Mouse (Mus musculus) MEL (cell line): Measurements from ENCODE around the gene Tmem255a. TPM values are rescaled to one million over a fixed set of nuclear protein-coding genes. Genes with fewer than 3 reads are reported as not detected.

ENCODE experiments used
- DNase-seq: peaks from one replicate; pipeline ENCODE4 v3.0.0; 2011; ENCODE audit warnings: low read depth, low spot score
- H3K27ac ChIP-seq: 2 replicates; pipeline ENCODE4 v1.5.1; 2012; ENCODE audit warnings: low read depth, mild to moderate bottlenecking, control low read depth, low read length, moderate library complexity; ENCODE audit not compliant: control insufficient read depth
- H3K27me3 ChIP-seq, 2 experiments: fragments of 150-350 bp in 1 of 2; sonication (generic) in 1 of 2; 2 replicates each; pipeline ENCODE4 v1.6.1; 2012; ENCODE audit warnings: low read length in 2 of 2, mild to moderate bottlenecking in 2 of 2, improper control_type of control experiment in 1 of 2, moderate library complexity in 1 of 2; ENCODE audit not compliant: insufficient read depth in 2 of 2, control insufficient read depth in 1 of 2
- H3K36me3 ChIP-seq, 2 experiments: 2 replicates each; pipeline ENCODE4 v1.6.1; 2012 to 2014; ENCODE audit warnings: low read length in 2 of 2, improper control_type of control experiment in 1 of 2, inconsistent platforms in 1 of 2, mild to moderate bottlenecking in 1 of 2; ENCODE audit not compliant: insufficient read depth in 2 of 2, control insufficient read depth in 1 of 2
- H3K4me1 ChIP-seq, 2 experiments: fragments of 150-350 bp in 1 of 2; sonication (generic) in 1 of 2; 2 replicates each; pipeline ENCODE4 v1.6.1; 2012; ENCODE audit warnings: low read length in 2 of 2, improper control_type of control experiment in 1 of 2, mild to moderate bottlenecking in 1 of 2; ENCODE audit not compliant: insufficient read depth in 2 of 2, control insufficient read depth in 1 of 2
- H3K4me3 ChIP-seq, 2 experiments: fragments of 150-350 bp in 1 of 2; sonication (generic) in 1 of 2; 2 replicates each; pipeline ENCODE4 v1.5.1; 2012; ENCODE audit warnings: low read depth in 2 of 2, low read length in 2 of 2, mild to moderate bottlenecking in 2 of 2, moderate library complexity in 2 of 2, control low read depth in 1 of 2, improper control_type of control experiment in 1 of 2; ENCODE audit not compliant: control insufficient read depth in 1 of 2, insufficient read depth in 1 of 2
- H3K79me2 ChIP-seq: 2 replicates; pipeline ENCODE4 v1.6.1; 2012; ENCODE audit warnings: mild to moderate bottlenecking, low read length, moderate library complexity; ENCODE audit not compliant: control insufficient read depth, poor library complexity, insufficient read depth
- H3K9ac ChIP-seq: 2 replicates; pipeline ENCODE4 v1.6.1; 2012; ENCODE audit warnings: low read depth, mild to moderate bottlenecking, control low read depth, low read length, moderate library complexity; ENCODE audit not compliant: control insufficient read depth, poor library complexity, severe bottlenecking
- H3K9me3 ChIP-seq: fragments of 150-350 bp; sonication (generic); replicated peaks from 2 replicates; pipeline ENCODE4 v1.6.1; 2012; ENCODE audit warnings: mild to moderate bottlenecking, low read length, improper control_type of control experiment, moderate library complexity; ENCODE audit not compliant: insufficient read depth
- CHD1 ChIP-seq: IDR thresholded peaks from 2 replicates; pipeline ENCODE4 v1.6.1; 2012; ENCODE audit warnings: low read depth, mild to moderate bottlenecking, inconsistent platforms, low read length, improper control_type of control experiment
- CHD2 ChIP-seq: IDR thresholded peaks from 2 replicates; pipeline ENCODE4 v1.6.1; 2011; ENCODE audit warnings: low read length, improper control_type of control experiment
- CTCF ChIP-seq, 3 experiments: IDR thresholded peaks in 2 of 3; conservative IDR thresholded peaks in 1 of 3; 2 replicates each; pipeline ENCODE4 v1.5.1; 2011 to 2012; ENCODE audit warnings: low read length in 3 of 3, low read depth in 2 of 3, mild to moderate bottlenecking in 2 of 3, improper control_type of control experiment in 1 of 3, inconsistent platforms in 1 of 3, mixed read lengths in 1 of 3, moderate library complexity in 1 of 3; ENCODE audit not compliant: control insufficient read depth in 1 of 3, insufficient read depth in 1 of 3, poor library complexity in 1 of 3, severe bottlenecking in 1 of 3
- E2F4 ChIP-seq: IDR thresholded peaks from 2 replicates; pipeline ENCODE4 v1.6.1; 2011; ENCODE audit warnings: low read depth, low read length, improper control_type of control experiment, borderline replicate concordance
- ELF1 ChIP-seq: IDR thresholded peaks from 2 replicates; pipeline ENCODE4 v1.6.1; 2014; ENCODE audit warnings: low read depth, mild to moderate bottlenecking, inconsistent platforms, low read length, improper control_type of control experiment, moderate library complexity
- EP300 ChIP-seq, 2 experiments: IDR thresholded peaks; 2 replicates each; pipeline ENCODE4 v1.6.1; 2011; ENCODE audit warnings: improper control_type of control experiment in 2 of 2, low read length in 2 of 2, low read depth in 1 of 2, mild to moderate bottlenecking in 1 of 2
- ETS1 ChIP-seq: IDR thresholded peaks from 2 replicates; pipeline ENCODE4 v1.6.1; 2012; ENCODE audit warnings: low read depth, mild to moderate bottlenecking, inconsistent platforms, low read length, improper control_type of control experiment, moderate library complexity
- GABPA ChIP-seq: IDR thresholded peaks from 2 replicates; pipeline ENCODE4 v1.6.1; 2012; ENCODE audit warnings: low read depth, mild to moderate bottlenecking, inconsistent platforms, low read length, improper control_type of control experiment, moderate library complexity
- GATA1 ChIP-seq: IDR thresholded peaks from 2 replicates; pipeline ENCODE4 v1.6.1; 2011; ENCODE audit warnings: low read depth, low read length, improper control_type of control experiment
- JUND ChIP-seq: IDR thresholded peaks from 2 replicates; pipeline ENCODE4 v1.6.1; 2011; ENCODE audit warnings: low read depth, mild to moderate bottlenecking, improper control_type of control experiment, low read length
- KAT2A ChIP-seq: conservative IDR thresholded peaks from 2 replicates; pipeline ENCODE4 v1.6.1; 2012; ENCODE audit warnings: low read depth, low read length, improper control_type of control experiment, inconsistent platforms
- MAFK ChIP-seq: IDR thresholded peaks from 2 replicates; pipeline ENCODE4 v1.6.1; 2011; ENCODE audit warnings: low read depth, mild to moderate bottlenecking, low read length, improper control_type of control experiment, borderline replicate concordance
- MAX ChIP-seq: IDR thresholded peaks from 2 replicates; pipeline ENCODE4 v1.6.1; 2011; ENCODE audit warnings: low read length, improper control_type of control experiment
- MAZ ChIP-seq: IDR thresholded peaks from 2 replicates; pipeline ENCODE4 v1.6.1; 2012; ENCODE audit warnings: low read depth, mild to moderate bottlenecking, inconsistent platforms, low read length, improper control_type of control experiment
- MXI1 ChIP-seq: IDR thresholded peaks from 2 replicates; pipeline ENCODE4 v1.6.1; 2011; ENCODE audit warnings: mild to moderate bottlenecking, low read depth, low read length, improper control_type of control experiment
- MYC ChIP-seq: IDR thresholded peaks from 2 replicates; pipeline ENCODE4 v1.6.1; 2011; ENCODE audit warnings: low read depth, mild to moderate bottlenecking, low read length, improper control_type of control experiment, moderate library complexity
- NELFE ChIP-seq: IDR thresholded peaks from 2 replicates; pipeline ENCODE4 v1.6.1; 2011; ENCODE audit warnings: low read depth, low read length, improper control_type of control experiment
- NRF1 ChIP-seq: IDR thresholded peaks from 2 replicates; pipeline ENCODE4 v1.6.1; 2014; ENCODE audit warnings: low read depth, mild to moderate bottlenecking, inconsistent platforms, low read length, improper control_type of control experiment, moderate library complexity; ENCODE audit not compliant: poor library complexity, insufficient read depth, severe bottlenecking
- POLR2A ChIP-seq, 2 experiments: IDR thresholded peaks; 2 replicates each; pipeline ENCODE4 v1.6.1; 2011 to 2012; ENCODE audit warnings: low read length in 2 of 2, mild to moderate bottlenecking in 2 of 2, control low read depth in 1 of 2, improper control_type of control experiment in 1 of 2, low read depth in 1 of 2, moderate library complexity in 1 of 2; ENCODE audit not compliant: control insufficient read depth in 1 of 2, insufficient read depth in 1 of 2, poor library complexity in 1 of 2
- POLR2AphosphoS2 ChIP-seq: IDR thresholded peaks from 2 replicates; pipeline ENCODE4 v1.6.1; 2011; ENCODE audit warnings: low read length, improper control_type of control experiment
- POLR2AphosphoS5 ChIP-seq: IDR thresholded peaks from 2 replicates; pipeline ENCODE4 v1.6.1; 2012; ENCODE audit warnings: low read depth, borderline replicate concordance, mild to moderate bottlenecking, inconsistent platforms, low read length, moderate library complexity, mixed read lengths
- RAD21 ChIP-seq: IDR thresholded peaks from 2 replicates; pipeline ENCODE4 v1.6.1; 2011; ENCODE audit warnings: mild to moderate bottlenecking, low read depth, low read length, improper control_type of control experiment
- RCOR1 ChIP-seq: IDR thresholded peaks from 2 replicates; pipeline ENCODE4 v1.6.1; 2012; ENCODE audit warnings: low read depth, mild to moderate bottlenecking, inconsistent platforms, low read length, improper control_type of control experiment
- SIN3A ChIP-seq: IDR thresholded peaks from 2 replicates; pipeline ENCODE4 v1.6.1; 2012; ENCODE audit warnings: low read length, improper control_type of control experiment, inconsistent platforms
- SMC3 ChIP-seq: IDR thresholded peaks from 2 replicates; pipeline ENCODE4 v1.6.1; 2011; ENCODE audit warnings: low read depth, low read length, improper control_type of control experiment
- TAL1 ChIP-seq: IDR thresholded peaks from 2 replicates; pipeline ENCODE4 v1.6.1; 2012; ENCODE audit warnings: mild to moderate bottlenecking, inconsistent platforms, low read length, moderate library complexity, mixed read lengths
- TBP ChIP-seq: IDR thresholded peaks from 2 replicates; pipeline ENCODE4 v1.8.0; 2011; ENCODE audit warnings: low read depth, low read length, improper control_type of control experiment
- TCF12 ChIP-seq: IDR thresholded peaks from 2 replicates; pipeline ENCODE4 v1.6.1; 2014; ENCODE audit warnings: low read depth, mild to moderate bottlenecking, inconsistent platforms, low read length, improper control_type of control experiment, moderate library complexity
- UBTF ChIP-seq: IDR thresholded peaks from 2 replicates; pipeline ENCODE4 v1.6.1; 2012; ENCODE audit warnings: low read depth, mild to moderate bottlenecking, inconsistent platforms, low read length, improper control_type of control experiment, moderate library complexity, borderline replicate concordance; ENCODE audit not compliant: insufficient read depth
- USF1 ChIP-seq: IDR thresholded peaks from 2 replicates; pipeline ENCODE4 v1.6.1; 2014; ENCODE audit warnings: low read depth, mild to moderate bottlenecking, inconsistent platforms, low read length, improper control_type of control experiment, moderate library complexity
- USF2 ChIP-seq, 2 experiments: IDR thresholded peaks; 2 replicates each; pipeline ENCODE4 v1.6.1; 2011 to 2012; ENCODE audit warnings: improper control_type of control experiment in 2 of 2, low read length in 2 of 2, borderline replicate concordance in 1 of 2, inconsistent platforms in 1 of 2, low read depth in 1 of 2, mild to moderate bottlenecking in 1 of 2; ENCODE audit not compliant: insufficient read depth in 1 of 2
- ZC3H11A ChIP-seq: IDR thresholded peaks from 2 replicates; pipeline ENCODE4 v1.6.1; 2012; ENCODE audit warnings: low read depth, mild to moderate bottlenecking, inconsistent platforms, low read length, improper control_type of control experiment
- ZKSCAN1 ChIP-seq: IDR thresholded peaks from 2 replicates; pipeline ENCODE4 v1.6.1; 2012; ENCODE audit warnings: low read depth, mild to moderate bottlenecking, inconsistent platforms, low read length, improper control_type of control experiment, moderate library complexity
- ZMIZ1 ChIP-seq: IDR thresholded peaks from 2 replicates; pipeline ENCODE4 v1.6.1; 2012; ENCODE audit warnings: low read depth, mild to moderate bottlenecking, inconsistent platforms, low read length, improper control_type of control experiment, moderate library complexity
- ZNF384 ChIP-seq: IDR thresholded peaks from 2 replicates; pipeline ENCODE4 v1.6.1; 2012; ENCODE audit warnings: low read depth, mild to moderate bottlenecking, inconsistent platforms, low read length, improper control_type of control experiment
- polyA plus RNA-seq, 2 experiments: library from polyadenylated mRNA; stranded (reverse) in 1 of 2; unstranded in 1 of 2; fragments of >175 nt in 1 of 2; fragments of >200 nt in 1 of 2; gene quantifications; 2 replicates each; pipeline versions ENCODE4 v1.2.1 to v1.2.4; 2012; ENCODE audit warnings: low replicate concordance in 2 of 2, low read depth in 1 of 2; ENCODE audit not compliant: insufficient read length in 2 of 2, insufficient read depth in 1 of 2, missing spikeins in 1 of 2
- total RNA-seq: library from RNA; depleted of rRNA; stranded (reverse); fragments of 300-350 nt; gene quantifications from 2 replicates; pipeline ENCODE4 v1.2.3, GENCODE M21; 2012

The Tmem255a gene
- total and polyA plus RNA-seq, 3 experiments: 0.15 TPM; not detected in 2

DNA sequence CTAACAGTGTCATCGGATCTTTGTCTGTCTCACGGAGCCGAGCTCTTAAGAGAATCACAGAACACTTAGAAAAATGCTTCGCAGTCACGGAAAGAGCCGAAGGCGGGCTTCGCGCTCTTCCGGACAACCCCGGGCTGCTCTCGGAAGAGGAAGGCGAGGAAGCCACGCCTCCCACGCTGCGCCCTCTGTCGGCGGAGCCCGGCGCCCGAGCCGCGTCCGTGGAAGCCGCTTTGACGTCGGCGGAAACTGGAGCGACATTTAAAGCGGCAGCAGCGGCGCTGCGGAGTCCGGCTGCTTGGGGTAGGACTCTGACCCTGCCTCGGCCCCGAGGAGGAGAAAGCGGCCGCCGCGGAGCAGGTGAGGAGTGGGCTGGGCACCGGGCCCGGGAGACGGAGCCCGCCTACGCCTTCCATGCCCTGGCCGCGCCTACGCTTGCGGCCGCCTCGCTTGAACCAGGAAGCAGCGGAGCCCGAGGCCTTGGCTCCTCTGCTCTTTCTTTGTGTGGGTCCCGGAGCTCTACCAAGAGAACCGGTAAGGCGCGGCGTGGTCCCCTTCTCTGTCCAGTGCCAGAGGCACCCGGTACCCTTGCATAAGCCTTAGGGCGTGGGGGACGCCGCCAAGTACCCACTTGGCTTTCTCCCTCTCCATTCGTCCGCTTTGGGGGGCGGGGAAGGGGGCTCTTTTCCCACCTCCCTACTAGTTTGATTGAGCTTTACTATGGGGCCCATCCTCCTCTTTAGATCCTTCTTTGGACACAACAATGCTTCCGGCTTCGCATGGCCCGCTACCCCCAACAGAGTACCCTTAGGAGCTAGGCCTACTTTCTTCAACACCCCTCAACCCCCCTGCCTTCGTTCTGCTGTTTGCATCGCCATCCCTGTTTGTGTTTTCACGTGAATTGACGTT lies 62.4 kb downstream of the Tmem255a start, which contains the start of gene Zbtb33:
Gene Zbtb33 (plus strand): TSS at position 242 of the 906 bp plus-strand sequence.
- Histone ChIP-seq H3K9me3 (no peaks in the 10 kb centered on the region), H3K4me3 (peak within 1 kb of the TSS; percentile 85 to 94), H3K36me3 (peaks cover 0 to 2% of the 10 kb centered on the region in 2 experiments; a peak in 1 of 4 replicates), H3K79me2 (peaks cover 15% of the 10 kb centered on the region), H3K27ac (peak within 1 kb of the TSS; percentile 83), H3K27me3 (no peaks in the 10 kb centered on the region), H3K9ac (peak within 1 kb of the TSS; percentile 97), H3K4me1 (peaks cover 0 to 2% of the 10 kb centered on the region in 2 experiments; a peak in 1 of 4 replicates)
- DNase-seq: peak; percentile 85
- TF ChIP-seq ZKSCAN1 (no peak), ZC3H11A (no peak), MYC (no peak), CHD2 (no peak), RAD21 (no peak), CHD1 (no peak), NRF1 (no peak), USF1 (no peak), TCF12 (0 out of 2 replicates have a peak, but pooled peaks have one; percentile 6), UBTF (no peak), POLR2AphosphoS5 (no peak), KAT2A (peak; percentile 48; the same call in 1 of the 2 replicates), USF2 (IDR thresholded peaks at IDR 0.05; ENCODE audit: borderline replicate concordance in 1 of 2, insufficient read depth in 1 of 2, low read depth in 1 of 2, low read length in 2 of 2) (no peak), TBP (no peak), ZNF384 (no peak), POLR2AphosphoS2 (no peak), SIN3A (peak; percentile 68), MAFK (no peak), ELF1 (peak; percentile 72), EP300 (IDR thresholded peaks at IDR 0.05; ENCODE audit: low read depth in 1 of 2, low read length in 2 of 2) (no peak), E2F4 (no peak), RCOR1 (no peak), POLR2A (IDR thresholded peaks at IDR 0.05; ENCODE audit: control insufficient read depth in 1 of 2, insufficient read depth in 1 of 2, low read depth in 1 of 2, low read length in 2 of 2, poor library complexity in 1 of 2) (peak; percentile 36 to 49; a peak in 2 of 4 replicates), GABPA (no peak), MAX (no peak; the same call in 1 of the 2 replicates), MXI1 (peak; percentile 36; the same call in 1 of the 2 replicates), TAL1 (no peak), CTCF (IDR thresholded peaks at IDR 0.05 in 2 of 3, conservative IDR thresholded peaks at IDR 0.05 in 1 of 3; ENCODE audit: control insufficient read depth in 1 of 3, insufficient read depth in 1 of 3, low read depth in 2 of 3, low read length in 3 of 3, poor library complexity in 1 of 3, severe bottlenecking in 1 of 3) (peak in 2 of 3 experiments; percentile 63 to 72; a peak in 5 of 6 replicates), JUND (no peak), ETS1 (peak; percentile 40; the same call in 1 of the 2 replicates), NELFE (peak; percentile 22), GATA1 (no peak), ZMIZ1 (0 out of 2 replicates have a peak, but pooled peaks have one; percentile 26), MAZ (no peak), SMC3 (no peak)
